Mouse (Mus musculus): ENCODE results near the gene Tsc22d4. TPM values are rescaled to one million over a fixed set of nuclear protein-coding genes. Genes with fewer than 3 reads are reported as not detected.

Tsc22d4 gene
- polyA plus RNA-seq, 1 experiment, result 32.4 TPM

- Histone ChIP-seq H3K36me3 (ENCODE audit: control insufficient read depth, insufficient read depth) (peaks cover 52% of the 10 kb centered on the region), H3K27me3 (ENCODE audit: control insufficient read depth, insufficient read depth, insufficient read length) (no peaks in the 10 kb centered on the region), H3K4me3 (ENCODE audit: insufficient read depth, poor library complexity, severe bottlenecking) (no peak overlapping the region), H3K79me3 (ENCODE audit: low read depth) (peaks cover 36% of the 10 kb centered on the region), H3K79me2 (ENCODE audit: control insufficient read depth, insufficient read depth) (peaks cover 62% of the 10 kb centered on the region), H3ac (ENCODE audit: control insufficient read depth, insufficient read length, low read depth) (peak overlapping the region; percentile 61)
- TF ChIP-seq MAX (IDR thresholded peaks at IDR 0.05) (no peak), USF1 (IDR thresholded peaks at IDR 0.05; ENCODE audit: low read depth) (no peak), FOSL1 (IDR thresholded peaks at IDR 0.05; ENCODE audit: insufficient read depth, low read length, poor library complexity, severe bottlenecking) (no peak), CEBPB (IDR thresholded peaks at IDR 0.05; ENCODE audit: low read depth) (no peak), CTCF (IDR thresholded peaks at IDR 0.05; ENCODE audit: control insufficient read depth, insufficient read depth, insufficient read length) (no peak), MYOG (IDR thresholded peaks at IDR 0.05; ENCODE audit: control insufficient read depth, extremely low read depth, insufficient read length) (no peak), MYOD1 (IDR thresholded peaks at IDR 0.05; ENCODE audit: control insufficient read depth, insufficient read length, low read depth) (no peak)
Observed at GRCm38 (mm10) chr5:137784546-137784945, 39.0 kb downstream of the Tsc22d4 start.

GRCm38 (mm10) chr5:137785164-137786031, 39.9 kb downstream of the Tsc22d4 start:
- peak overlapping the region; percentile 80 for H3ac ChIP-seq (ENCODE audit: control insufficient read depth, insufficient read length, low read depth)
- peaks cover 47% of the 10 kb centered on the region for H3K36me3 ChIP-seq (ENCODE audit: control insufficient read depth, insufficient read depth)
- H3K79me2 ChIP-seq (ENCODE audit: control insufficient read depth, insufficient read depth), result peaks cover 54% of the 10 kb centered on the region
- H3K27me3 ChIP-seq (ENCODE audit: control insufficient read depth, insufficient read depth, insufficient read length), result no peaks in the 10 kb centered on the region
- H3K4me3 ChIP-seq (ENCODE audit: insufficient read depth, poor library complexity, severe bottlenecking), result peak overlapping the region; percentile 79
- TF ChIP-seq CEBPB (IDR thresholded peaks at IDR 0.05; ENCODE audit: low read depth) (no peak), USF1 (IDR thresholded peaks at IDR 0.05; ENCODE audit: low read depth) (no peak)
- H3K79me3 ChIP-seq (ENCODE audit: low read depth), result peaks cover 34% of the 10 kb centered on the region

- Histone ChIP-seq H3ac (ENCODE audit: control insufficient read depth, insufficient read length, low read depth) (peak overlapping the region; percentile 80), H3K27me3 (ENCODE audit: control insufficient read depth, insufficient read depth, insufficient read length) (no peaks in the 10 kb centered on the region), H3K79me2 (ENCODE audit: control insufficient read depth, insufficient read depth) (peaks cover 46% of the 10 kb centered on the region), H3K4me3 (ENCODE audit: insufficient read depth, poor library complexity, severe bottlenecking) (peak overlapping the region; percentile 79), H3K79me3 (ENCODE audit: low read depth) (peaks cover 34% of the 10 kb centered on the region), H3K36me3 (ENCODE audit: control insufficient read depth, insufficient read depth) (peaks cover 39% of the 10 kb centered on the region)
- no peak for TF ChIP-seq CEBPB (IDR thresholded peaks at IDR 0.05; ENCODE audit: low read depth)
- TF ChIP-seq MYOD1 (IDR thresholded peaks at IDR 0.05; ENCODE audit: control insufficient read depth, insufficient read length, low read depth), result no peak
- no peak for TF ChIP-seq MYOG (IDR thresholded peaks at IDR 0.05; ENCODE audit: control insufficient read depth, extremely low read depth, insufficient read length)
- no peak for TF ChIP-seq FOSL1 (IDR thresholded peaks at IDR 0.05; ENCODE audit: insufficient read depth, low read length, poor library complexity, severe bottlenecking)
- TF ChIP-seq USF1 (IDR thresholded peaks at IDR 0.05; ENCODE audit: low read depth), result peak; percentile 89
- TF ChIP-seq CTCF (IDR thresholded peaks at IDR 0.05; ENCODE audit: control insufficient read depth, insufficient read depth, insufficient read length), result no peak
- peak; percentile 95 for TF ChIP-seq MAX (IDR thresholded peaks at IDR 0.05)
Observed at GRCm38 (mm10) chr5:137786109-137786942, 40.8 kb downstream of the Tsc22d4 start.

- H3ac ChIP-seq (ENCODE audit: control insufficient read depth, insufficient read length, low read depth), result peak within 1 kb of the TSS; percentile 77
- H3K79me2 ChIP-seq (ENCODE audit: control insufficient read depth, insufficient read depth), result peaks cover 36% of the 10 kb centered on the region
- peaks cover 29% of the 10 kb centered on the region for H3K36me3 ChIP-seq (ENCODE audit: control insufficient read depth, insufficient read depth)
- H3K79me3 ChIP-seq (ENCODE audit: low read depth), result peaks cover 31% of the 10 kb centered on the region
- H3K4me3 ChIP-seq (ENCODE audit: insufficient read depth, poor library complexity, severe bottlenecking), result peak within 1 kb of the TSS; percentile 79
- H3K27me3 ChIP-seq (ENCODE audit: control insufficient read depth, insufficient read depth, insufficient read length), result no peaks in the 10 kb centered on the region
- TF ChIP-seq FOSL1 (IDR thresholded peaks at IDR 0.05; ENCODE audit: insufficient read depth, low read length, poor library complexity, severe bottlenecking) (no peak), CTCF (IDR thresholded peaks at IDR 0.05; ENCODE audit: control insufficient read depth, insufficient read depth, insufficient read length) (peak; percentile 63), MAX (IDR thresholded peaks at IDR 0.05) (peak; percentile 100)
Observed at GRCm38 (mm10) chr5:137787151-137787928, 41.8 kb downstream of the Tsc22d4 start, which contains the start of the genes Mepce and Zcwpw1. TSS of gene Mepce (minus strand) at chr5:137787655. TSS of gene Zcwpw1 (plus strand) at chr5:137787798.

GRCm38 (mm10) chr5:137788171-137788570, 42.6 kb downstream of the Tsc22d4 start:
- no peak overlapping the region for H3K4me3 ChIP-seq (ENCODE audit: insufficient read depth, poor library complexity, severe bottlenecking)
- no peak overlapping the region for H3ac ChIP-seq (ENCODE audit: control insufficient read depth, insufficient read length, low read depth)
- peaks cover 21% of the 10 kb centered on the region for H3K36me3 ChIP-seq (ENCODE audit: control insufficient read depth, insufficient read depth)
- peaks cover 24% of the 10 kb centered on the region for H3K79me3 ChIP-seq (ENCODE audit: low read depth)
- H3K79me2 ChIP-seq (ENCODE audit: control insufficient read depth, insufficient read depth), result peaks cover 27% of the 10 kb centered on the region
- no peaks in the 10 kb centered on the region for H3K27me3 ChIP-seq (ENCODE audit: control insufficient read depth, insufficient read depth, insufficient read length)
- no peak for TF ChIP-seq USF1 (IDR thresholded peaks at IDR 0.05; ENCODE audit: low read depth)

Measured in C2C12 (cell line).